Mouse (Mus musculus): ENCODE data around the gene Gm2310. TPM values are rescaled to one million over a fixed set of nuclear protein-coding genes. Genes with fewer than 3 reads are reported as not detected.
"Not testable (repeated sequence)": the region's sequence is repeated elsewhere in the genome, so short reads cannot be mapped to it uniquely, and the experiment has no call there.

Gm2310 gene
- not detected for polyA plus RNA-seq (2021)

DNA sequence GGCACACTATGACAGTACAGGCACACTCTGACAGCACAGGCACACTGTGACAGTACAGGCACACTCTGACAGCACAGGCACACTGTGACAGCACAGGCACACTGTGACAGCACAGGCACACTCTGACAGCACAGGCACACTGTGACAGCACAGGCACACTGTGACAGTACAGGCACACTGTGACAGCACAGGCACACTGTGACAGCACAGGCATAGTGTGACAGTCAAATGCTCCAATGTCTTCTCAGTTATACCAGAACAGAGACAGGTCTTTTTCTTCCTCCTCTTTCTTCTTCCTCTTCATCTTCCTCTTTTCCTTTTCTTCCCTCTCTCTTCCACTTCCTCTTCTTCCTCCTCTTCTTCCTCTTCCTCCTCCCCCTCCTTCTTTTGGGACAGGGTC is at the start of gene Gm2310:
Gm2310 (minus strand) TSS at position 101 of the 400 bp plus-strand sequence.
- DNase-seq (ENCODE audit: low read depth, low spot score); POLR2A ChIA-PET; ATAC-seq; in situ Hi-C loops (cut with MboI; ENCODE audit: low pct_unique_long_range_greater_than_20kb); CTCF ChIA-PET: not testable (repeated sequence)
- peaks cover 38% of the 10 kb centered on the region for H3K27me3 ChIP-seq

DNA sequence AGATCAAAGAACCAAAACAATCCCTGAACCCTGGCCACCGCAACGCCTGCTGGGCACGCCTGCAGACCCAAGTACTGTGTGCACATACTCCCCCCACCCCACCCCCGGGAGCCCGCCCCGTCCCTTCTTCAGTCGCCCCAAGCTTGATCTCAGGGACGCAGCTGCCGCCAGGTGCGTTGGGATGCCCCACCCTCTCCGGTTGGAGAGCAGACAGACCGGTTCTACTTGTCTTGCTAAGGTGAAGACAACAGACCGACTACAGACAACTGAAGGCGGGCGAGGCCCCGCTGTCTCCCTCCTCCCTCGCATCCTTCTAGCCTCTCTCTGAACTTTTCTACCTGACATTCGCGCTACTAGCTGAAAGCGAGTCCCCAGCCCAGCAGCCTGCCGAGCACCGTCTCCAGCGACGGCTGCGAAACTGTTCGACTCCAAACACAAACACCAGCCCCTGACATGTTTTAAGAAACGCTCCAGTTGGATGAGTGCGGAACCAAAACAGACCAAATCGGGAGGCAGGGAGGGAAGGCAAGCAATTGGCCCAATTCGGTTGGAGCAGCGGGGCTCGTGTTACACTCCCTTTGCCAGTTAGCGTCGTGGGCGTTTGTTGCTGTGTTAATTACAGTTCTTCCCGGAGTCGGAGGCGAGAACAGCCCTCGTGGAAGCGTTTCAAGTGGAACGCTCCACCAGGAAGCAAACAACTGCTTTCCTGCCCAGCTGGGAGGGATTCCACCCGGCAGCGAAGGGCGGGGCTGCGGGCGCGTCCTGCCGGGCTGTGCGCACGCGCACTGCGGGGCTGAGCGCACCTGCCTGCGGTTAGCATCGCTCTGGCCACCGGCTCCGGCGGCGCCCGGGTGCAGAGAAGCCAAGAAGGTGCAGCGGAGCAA is 49.1 kb upstream of the Gm2310 start:
- no peak for TF ChIP-seq CTCF (IDR thresholded peaks at IDR 0.05)
- in situ Hi-C loops (cut with MboI; ENCODE audit: low pct_unique_long_range_greater_than_20kb) = no loop called here
- DNase-seq (ENCODE audit: low read depth, low spot score) (no peak), ATAC-seq (peak; percentile 70)
- ChIA-PET CTCF (no interaction called here), POLR2A (no interaction called here)
- peaks cover 39% of the 10 kb centered on the region for H3K27me3 ChIP-seq

DNA sequence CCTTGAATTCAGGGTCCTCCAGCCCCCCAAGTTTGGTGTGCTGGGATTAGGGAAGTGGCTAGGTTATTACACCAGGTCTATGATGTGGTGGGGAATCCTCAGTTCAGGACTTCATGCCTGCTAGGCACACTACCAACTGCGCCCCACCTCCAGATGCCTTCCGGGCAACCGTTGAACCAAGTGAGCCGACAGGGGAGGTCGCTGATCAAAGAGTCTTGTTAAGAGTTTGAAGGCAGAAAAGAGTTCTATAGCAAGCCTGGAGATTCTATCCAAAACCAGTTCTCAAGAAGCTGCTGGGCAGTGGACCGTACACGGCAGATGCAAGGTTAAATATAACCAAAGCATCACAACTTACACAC is 48.5 kb upstream of the Gm2310 start:
- ChIA-PET CTCF (no interaction called here), POLR2A (no interaction called here)
- in situ Hi-C loops (cut with MboI; ENCODE audit: low pct_unique_long_range_greater_than_20kb) = no loop called here
- ATAC-seq = no peak
- peaks cover 45% of the 10 kb centered on the region for H3K27me3 ChIP-seq
- TF ChIP-seq CTCF (IDR thresholded peaks at IDR 0.05) = no peak
- DNase-seq (ENCODE audit: low read depth, low spot score) = no peak

DNA sequence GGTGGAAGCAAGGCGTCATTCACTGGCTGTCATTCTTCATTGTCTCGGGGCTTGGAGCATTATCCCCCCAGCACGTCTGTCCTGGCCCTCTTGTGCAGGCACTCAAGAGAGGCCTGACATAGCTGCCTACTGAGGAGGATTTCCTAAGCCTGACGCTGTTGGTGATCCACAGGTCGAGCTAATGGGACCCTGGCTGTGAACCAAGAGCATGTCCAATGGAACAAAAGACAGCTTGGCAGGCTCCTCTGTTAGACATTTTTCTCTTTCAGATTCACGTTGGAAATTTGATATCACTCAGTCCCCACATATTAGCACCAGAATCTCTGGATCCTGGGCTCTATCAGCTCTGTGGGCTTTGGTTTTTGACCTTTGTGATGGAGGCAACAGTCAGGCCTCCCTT is 45.7 kb upstream of the Gm2310 start:
- TF ChIP-seq CTCF (IDR thresholded peaks at IDR 0.05) = no peak
- ChIA-PET POLR2A (no interaction called here), CTCF (interaction anchor here (1.1 kb wide), 1 partner anchor 115 kb away, joined by 3 read pairs; no protein-coding TSS in a partner anchor)
- no peak for DNase-seq (ENCODE audit: low read depth, low spot score)
- in situ Hi-C loops (cut with MboI; ENCODE audit: low pct_unique_long_range_greater_than_20kb) = no loop called here
- peaks cover 49% of the 10 kb centered on the region for H3K27me3 ChIP-seq
- ATAC-seq = no peak

DNA sequence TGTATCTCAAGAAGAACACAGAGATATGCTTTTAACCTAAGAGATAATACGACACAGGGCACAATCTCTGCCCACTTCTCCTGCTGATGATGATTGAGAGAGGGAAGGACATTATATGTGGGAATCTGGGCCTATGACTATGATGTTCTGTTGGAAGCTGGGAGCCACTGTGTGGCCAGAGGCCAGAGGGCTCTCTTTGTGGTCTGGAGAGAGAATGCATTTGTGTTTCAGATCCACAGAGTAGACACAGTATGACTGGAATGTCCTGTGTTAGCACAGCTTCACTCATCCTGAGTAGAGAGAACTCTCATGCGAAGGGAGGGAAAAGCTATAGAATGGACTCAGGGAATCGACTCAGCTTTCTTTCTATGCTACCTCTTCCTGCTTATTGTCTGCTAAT is 44.6 kb upstream of the Gm2310 start:
- POLR2A ChIA-PET = no interaction called here
- no peak for ATAC-seq
- H3K27me3 ChIP-seq = peaks cover 53% of the 10 kb centered on the region
- in situ Hi-C loops (cut with MboI; ENCODE audit: low pct_unique_long_range_greater_than_20kb) = no loop called here
- CTCF ChIA-PET = interaction anchor here (0.7 kb wide), 1 partner anchor 88 kb away, joined by 3 read pairs; no protein-coding TSS in a partner anchor
- TF ChIP-seq CTCF (IDR thresholded peaks at IDR 0.05) = no peak
- no peak for DNase-seq (ENCODE audit: low read depth, low spot score)

DNA sequence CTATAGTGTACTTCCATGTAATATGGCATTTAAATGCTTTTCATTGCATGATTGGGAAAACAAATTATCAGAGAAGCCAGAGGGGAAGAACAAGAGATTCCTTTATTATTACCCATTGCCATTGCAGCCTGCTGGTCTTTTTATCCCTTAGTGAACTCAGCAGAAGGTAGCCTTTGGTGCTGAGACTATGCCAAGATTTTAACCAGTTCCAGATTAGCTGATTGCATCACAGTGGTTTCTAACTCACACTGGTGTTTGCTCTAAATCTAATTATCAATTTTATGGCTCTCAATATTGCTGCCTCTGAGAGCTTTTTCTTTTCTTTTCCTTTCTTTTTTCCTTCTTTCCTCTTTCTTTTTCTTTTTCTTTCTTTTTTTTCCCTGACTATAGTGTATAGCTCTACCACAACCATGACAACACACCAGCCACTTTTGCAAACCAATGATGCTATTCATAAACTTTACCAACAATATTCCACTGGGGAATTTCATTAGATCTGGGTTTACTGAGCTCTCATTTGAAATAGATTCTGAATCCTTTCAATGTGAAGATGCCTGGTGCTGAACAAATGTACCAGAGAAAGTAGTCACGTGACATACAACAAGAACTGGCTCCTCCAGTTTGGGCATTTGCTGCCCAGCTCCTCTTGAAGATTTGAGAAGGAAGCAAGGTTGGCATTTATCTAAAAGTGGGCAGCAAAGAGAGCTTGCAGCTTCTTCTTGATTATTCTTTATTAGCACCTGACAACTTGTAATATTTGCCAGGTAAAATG is 43.9 kb upstream of the Gm2310 start:
- peaks cover 52% of the 10 kb centered on the region for H3K27me3 ChIP-seq
- no peak for ATAC-seq
- no peak for TF ChIP-seq CTCF (IDR thresholded peaks at IDR 0.05)
- in situ Hi-C loops (cut with MboI; ENCODE audit: low pct_unique_long_range_greater_than_20kb) = no loop called here
- ChIA-PET CTCF (interaction anchor here (1.0 kb wide), 1 partner anchor 18 kb away, joined by 3 read pairs; no protein-coding TSS in a partner anchor), POLR2A (no interaction called here)
- no peak for DNase-seq (ENCODE audit: low read depth, low spot score)

DNA sequence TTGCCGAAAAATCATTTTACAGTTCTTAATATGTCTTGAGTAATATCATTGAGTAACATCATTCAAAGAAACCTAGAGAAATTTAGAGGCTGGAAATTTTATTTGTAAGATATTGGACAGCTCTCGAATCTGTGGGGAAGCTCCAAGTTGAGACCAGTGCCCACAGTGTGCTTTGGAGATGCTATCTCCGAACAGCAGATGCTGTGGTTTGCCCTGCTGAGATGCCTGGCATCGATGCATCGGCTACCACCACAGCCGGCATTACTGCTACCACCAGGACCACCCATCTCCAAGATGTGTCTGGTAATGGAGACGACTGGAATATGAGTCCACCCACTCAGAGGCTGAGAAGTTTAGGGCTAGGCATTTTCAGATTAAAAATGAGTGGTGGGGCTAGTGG is 43.0 kb upstream of the Gm2310 start:
- CTCF ChIA-PET = no interaction called here
- no peak for DNase-seq (ENCODE audit: low read depth, low spot score)
- POLR2A ChIA-PET = no interaction called here
- no peak for ATAC-seq
- peaks cover 46% of the 10 kb centered on the region for H3K27me3 ChIP-seq
- no peak for TF ChIP-seq CTCF (IDR thresholded peaks at IDR 0.05)
- in situ Hi-C loops (cut with MboI; ENCODE audit: low pct_unique_long_range_greater_than_20kb) = no loop called here

DNA sequence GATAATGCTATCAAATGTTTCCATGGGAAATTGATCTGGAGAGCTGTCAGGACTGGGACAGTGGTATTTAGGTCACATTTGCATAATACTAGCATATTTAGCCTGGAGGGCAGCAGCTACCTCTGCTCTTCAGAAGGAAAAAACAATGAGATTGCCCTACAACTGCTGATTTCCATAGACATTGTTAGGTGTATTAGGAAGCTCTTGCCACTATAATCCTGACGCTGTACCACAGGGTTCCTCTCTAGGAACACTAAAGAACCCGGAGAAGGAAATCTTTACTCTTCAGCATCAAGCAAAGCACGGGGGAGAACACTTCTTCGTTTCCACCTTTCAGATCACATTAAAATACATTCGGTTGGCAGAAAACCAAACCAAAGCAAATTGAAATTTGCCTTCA is 11.4 kb upstream of the Gm2310 start:
- CTCF ChIA-PET = interaction anchor here (1.4 kb wide), 1 partner anchor 13 kb away, joined by 3 read pairs; no protein-coding TSS in a partner anchor
- peaks cover 75% of the 10 kb centered on the region for H3K27me3 ChIP-seq

DNA sequence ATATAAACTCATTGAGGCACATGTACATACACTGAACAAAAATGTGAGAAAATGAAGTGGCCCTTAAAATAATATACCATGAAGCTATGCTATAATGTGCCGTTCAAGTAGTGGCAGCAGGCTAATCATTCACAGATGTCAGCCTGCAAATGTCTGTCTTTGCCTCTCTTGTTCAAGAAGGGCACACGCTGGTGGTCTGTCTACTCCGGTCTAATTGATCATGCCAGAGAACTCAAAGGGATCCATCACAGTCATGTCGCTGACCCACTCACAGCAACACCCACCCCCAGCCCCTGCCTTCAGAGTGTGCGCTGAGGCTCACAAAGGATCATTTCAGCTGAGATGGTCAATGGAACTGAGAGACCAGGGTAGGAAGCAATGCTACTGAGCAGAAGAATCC is 6.8 kb downstream of the Gm2310 start:
- in situ Hi-C loops (cut with MboI; ENCODE audit: low pct_unique_long_range_greater_than_20kb) = no loop called here
- no peak for TF ChIP-seq CTCF (IDR thresholded peaks at IDR 0.05)
- no peak for ATAC-seq
- DNase-seq (ENCODE audit: low read depth, low spot score) = no peak
- ChIA-PET POLR2A (no interaction called here), CTCF (no interaction called here)
- H3K27me3 ChIP-seq = peaks cover 45% of the 10 kb centered on the region

More for the DNA sequence above, 11.4 kb upstream of the Gm2310 start:
- no peak for TF ChIP-seq CTCF (IDR thresholded peaks at IDR 0.05)
- in situ Hi-C loops (cut with MboI; ENCODE audit: low pct_unique_long_range_greater_than_20kb) = no loop called here
- no peak for DNase-seq (ENCODE audit: low read depth, low spot score)
- POLR2A ChIA-PET = no interaction called here
- no peak for ATAC-seq

DNA sequence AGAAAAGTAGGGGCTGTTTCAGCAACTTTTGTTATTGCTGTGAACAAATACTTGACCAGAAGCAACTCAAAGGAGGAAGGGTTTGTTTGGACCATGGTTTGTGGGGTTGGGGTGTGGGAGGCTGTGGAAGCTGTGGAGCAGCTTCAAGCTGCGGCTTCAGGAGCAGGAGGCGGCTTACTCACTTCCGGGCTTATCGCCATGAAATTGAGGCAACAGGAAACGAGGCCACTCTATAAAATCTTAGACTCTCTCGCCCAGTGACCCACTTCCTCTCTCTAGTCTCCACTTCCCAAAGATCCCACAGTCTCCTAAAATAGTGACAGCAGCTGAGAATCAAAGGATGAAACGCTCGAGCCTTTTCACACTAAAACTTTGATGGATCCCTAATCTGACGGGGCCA is 7.9 kb downstream of the Gm2310 start:
- TF ChIP-seq CTCF (IDR thresholded peaks at IDR 0.05) = no peak
- ATAC-seq (no peak), DNase-seq (ENCODE audit: low read depth, low spot score) (no peak)
- CTCF ChIA-PET = no interaction called here
- H3K27me3 ChIP-seq = peaks cover 39% of the 10 kb centered on the region
- in situ Hi-C loops (cut with MboI; ENCODE audit: low pct_unique_long_range_greater_than_20kb) = no loop called here
- POLR2A ChIA-PET = no interaction called here

DNA sequence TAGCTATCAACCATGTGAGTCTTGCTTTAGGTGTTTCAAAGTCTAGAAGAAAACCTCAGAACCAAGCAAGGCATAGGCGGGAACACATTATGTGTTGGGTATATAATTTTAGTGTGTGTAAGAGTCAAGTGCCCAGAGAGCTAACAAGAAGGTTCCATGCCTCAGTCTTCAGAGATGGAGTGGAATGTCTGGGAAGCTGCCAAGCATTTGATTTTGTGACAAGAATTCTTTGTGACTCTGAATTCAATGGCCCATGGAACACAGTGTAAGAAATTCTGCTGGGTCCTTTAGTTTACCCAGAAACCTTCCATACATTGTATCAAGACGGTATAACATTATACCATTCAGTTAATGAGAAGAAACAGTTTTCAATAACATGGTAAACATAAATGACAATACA is 17.3 kb downstream of the Gm2310 start:
- TF ChIP-seq CTCF (IDR thresholded peaks at IDR 0.05) = no peak
- POLR2A ChIA-PET = no interaction called here
- DNase-seq (ENCODE audit: low read depth, low spot score) = no peak
- H3K27me3 ChIP-seq = peaks cover 41% of the 10 kb centered on the region
- ATAC-seq = no peak
- in situ Hi-C loops (cut with MboI; ENCODE audit: low pct_unique_long_range_greater_than_20kb) = no loop called here
- CTCF ChIA-PET = no interaction called here

Measured in Patski (cell line).